Mouse (Mus musculus): ENCODE measurements at regions not wholly inside any gene's neighbourhood (a gene's known extent, or its start where the extent isn't known, plus 50 kb on each side); places are given as distances from the start of the nearest gene placed in this dataset.

DNA sequence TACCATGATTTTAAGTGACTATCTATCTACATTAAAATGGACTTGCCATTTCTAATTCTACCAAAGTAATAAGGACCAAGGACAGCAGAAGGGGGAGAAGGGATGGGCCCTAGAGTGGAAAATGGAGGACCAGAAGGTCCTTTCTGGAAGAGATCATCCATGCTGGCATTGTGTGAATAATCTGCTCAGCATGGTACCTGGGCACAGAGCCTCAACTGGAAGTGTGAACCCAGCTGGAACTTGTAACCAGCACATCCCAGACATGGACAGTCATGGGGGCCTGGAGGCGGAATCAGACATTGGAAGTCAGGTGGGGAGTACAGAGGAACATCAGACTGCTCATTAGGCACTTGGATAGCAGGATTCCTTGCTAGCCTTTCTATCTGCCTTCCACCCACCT, 963.3 kb downstream of the Fam19a2 start:
- Histone ChIP-seq H3K9ac (ENCODE audit: low read length) (no peak overlapping the region), H3K4me2 (ENCODE audit: low read length) (no peak overlapping the region)
- ATAC-seq (ENCODE audit: insufficient number of reproducible peaks, insufficient read depth, low FRiP score, low read depth): no peak

GRCm38 (mm10) chr10:124249358-124249757, 985.6 kb downstream of the Fam19a2 start:
- no peaks in the 10 kb centered on the region for H3K9me3 ChIP-seq (ENCODE audit: control insufficient read depth, low read length)
- H3K36me3 ChIP-seq (ENCODE audit: control insufficient read depth, insufficient read depth, low read length): no peaks in the 10 kb centered on the region
- WGBS: 31% methylated on average over 4 of the region's 4 CpGs
- no peak overlapping the region for H3K4me3 ChIP-seq (ENCODE audit: control insufficient read depth in 1 of 2, insufficient read depth in 1 of 2, low read depth in 1 of 2, low read length in 2 of 2)
- H3K9ac ChIP-seq (ENCODE audit: low read length): no peak overlapping the region
- no peak overlapping the region for H3K4me2 ChIP-seq (ENCODE audit: low read length)
- no peaks in the 10 kb centered on the region for H3K27me3 ChIP-seq (ENCODE audit: control insufficient read depth, insufficient read depth, low read length)
- no peak overlapping the region for H3K27ac ChIP-seq (replicated peaks in 1 of 2; ENCODE audit: control insufficient read depth in 1 of 2, insufficient read depth in 1 of 2, low read depth in 2 of 2, low read length in 2 of 2)
- no peak for ATAC-seq (ENCODE audit: insufficient number of reproducible peaks, insufficient read depth, low FRiP score, low read depth)
- no peaks in the 10 kb centered on the region for H3K4me1 ChIP-seq (ENCODE audit: control insufficient read depth in 2 of 2, insufficient read depth in 2 of 2, low read length in 2 of 2)

More for the DNA sequence above, 963.3 kb downstream of the Fam19a2 start:
- H3K36me3 ChIP-seq (ENCODE audit: control insufficient read depth, insufficient read depth, low read length): no peaks in the 10 kb centered on the region
- 83% methylated on average over 1 of the region's 1 CpGs for WGBS
- H3K9me3 ChIP-seq (ENCODE audit: control insufficient read depth, low read length): no peaks in the 10 kb centered on the region
- peaks cover 0 to 3% of the 10 kb centered on the region in 2 experiments; a peak in 1 of 4 replicates for H3K4me1 ChIP-seq (ENCODE audit: control insufficient read depth in 2 of 2, insufficient read depth in 2 of 2, low read length in 2 of 2)
- H3K27me3 ChIP-seq (ENCODE audit: control insufficient read depth, insufficient read depth, low read length): no peaks in the 10 kb centered on the region
- no peak overlapping the region for H3K27ac ChIP-seq (replicated peaks in 1 of 2; ENCODE audit: control insufficient read depth in 1 of 2, insufficient read depth in 1 of 2, low read depth in 2 of 2, low read length in 2 of 2)
- H3K4me3 ChIP-seq (ENCODE audit: control insufficient read depth in 1 of 2, insufficient read depth in 1 of 2, low read depth in 1 of 2, low read length in 2 of 2): no peak overlapping the region

- H3K9ac ChIP-seq (ENCODE audit: low read length): no peak overlapping the region
- H3K27me3 ChIP-seq (ENCODE audit: control insufficient read depth, insufficient read depth, low read length): no peaks in the 10 kb centered on the region
- no peaks in the 10 kb centered on the region for H3K4me1 ChIP-seq (ENCODE audit: control insufficient read depth in 2 of 2, insufficient read depth in 2 of 2, low read length in 2 of 2)
- no peaks in the 10 kb centered on the region for H3K9me3 ChIP-seq (ENCODE audit: control insufficient read depth, low read length)
- H3K4me3 ChIP-seq (ENCODE audit: control insufficient read depth in 1 of 2, insufficient read depth in 1 of 2, low read depth in 1 of 2, low read length in 2 of 2): no peak overlapping the region
- no peak overlapping the region for H3K27ac ChIP-seq (replicated peaks in 1 of 2; ENCODE audit: control insufficient read depth in 1 of 2, insufficient read depth in 1 of 2, low read depth in 2 of 2, low read length in 2 of 2)
- no peak overlapping the region for H3K4me2 ChIP-seq (ENCODE audit: low read length)
- H3K36me3 ChIP-seq (ENCODE audit: control insufficient read depth, insufficient read depth, low read length): no peaks in the 10 kb centered on the region
- ATAC-seq (ENCODE audit: insufficient number of reproducible peaks, insufficient read depth, low FRiP score, low read depth): no peak
- WGBS: 70% methylated on average over 4 of the region's 4 CpGs
These were observed 986.2 kb downstream of the Fam19a2 start for GRCm38 (mm10) chr10:124250004-124250403.

DNA sequence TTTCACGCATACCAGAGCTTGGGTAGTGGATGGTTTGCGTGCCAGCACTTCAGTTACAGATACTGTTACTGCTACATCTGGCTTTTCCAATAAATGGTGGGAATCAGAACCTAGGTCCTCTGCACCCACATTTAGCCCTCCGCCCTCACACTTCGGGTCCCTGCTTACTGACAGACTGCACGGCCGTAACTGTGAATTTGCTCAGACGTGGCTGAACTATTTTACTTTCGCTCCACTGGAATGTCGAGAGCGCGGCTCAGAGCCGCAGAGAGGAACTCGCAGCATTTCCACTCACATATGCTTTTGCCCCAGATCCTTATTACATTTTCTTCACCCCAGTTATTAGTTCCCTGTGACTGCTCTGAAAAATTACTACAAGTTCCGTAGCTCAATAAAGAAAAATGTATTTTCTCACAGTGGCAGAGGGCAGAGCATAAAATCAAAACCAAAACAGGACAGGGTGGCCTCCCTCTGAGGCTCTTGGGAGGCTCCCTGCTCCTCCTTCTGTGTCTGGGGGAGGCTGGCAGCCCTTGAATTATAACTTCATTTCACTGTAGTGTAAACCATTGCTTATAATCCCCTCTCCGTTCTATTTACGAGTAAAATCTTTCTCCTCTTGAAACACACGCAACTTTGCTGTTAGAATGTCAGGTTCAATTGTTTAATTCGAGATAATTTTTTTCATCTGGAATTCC, 1024.7 kb downstream of the Fam19a2 start:
- H3K4me2 ChIP-seq (ENCODE audit: low read length): peak overlapping the region; percentile 60
- 46% methylated on average over 18 of the region's 18 CpGs for WGBS
- no peaks in the 10 kb centered on the region for H3K27me3 ChIP-seq (ENCODE audit: control insufficient read depth, insufficient read depth, low read length)
- no peaks in the 10 kb centered on the region for H3K36me3 ChIP-seq (ENCODE audit: control insufficient read depth, insufficient read depth, low read length)
- H3K4me3 ChIP-seq (ENCODE audit: control insufficient read depth in 1 of 2, insufficient read depth in 1 of 2, low read depth in 1 of 2, low read length in 2 of 2): peak overlapping the region; percentile 34
- no peaks in the 10 kb centered on the region for H3K9me3 ChIP-seq (ENCODE audit: control insufficient read depth, low read length)
- H3K4me1 ChIP-seq (ENCODE audit: control insufficient read depth in 2 of 2, insufficient read depth in 2 of 2, low read length in 2 of 2): no peaks in the 10 kb centered on the region
- peak overlapping the region; percentile 46; the same call in 1 of the 2 replicates for H3K9ac ChIP-seq (ENCODE audit: low read length)
- no peak overlapping the region for H3K27ac ChIP-seq (replicated peaks in 1 of 2; ENCODE audit: control insufficient read depth in 1 of 2, insufficient read depth in 1 of 2, low read depth in 2 of 2, low read length in 2 of 2)
- ATAC-seq (ENCODE audit: insufficient number of reproducible peaks, insufficient read depth, low FRiP score, low read depth): no peak

- no peak overlapping the region for H3K4me2 ChIP-seq (ENCODE audit: low read length)
- no peaks in the 10 kb centered on the region for H3K9me3 ChIP-seq (ENCODE audit: control insufficient read depth, low read length)
- H3K27me3 ChIP-seq (ENCODE audit: control insufficient read depth, insufficient read depth, low read length): no peaks in the 10 kb centered on the region
- H3K4me1 ChIP-seq (ENCODE audit: control insufficient read depth in 2 of 2, insufficient read depth in 2 of 2, low read length in 2 of 2): no peaks in the 10 kb centered on the region
- H3K36me3 ChIP-seq (ENCODE audit: control insufficient read depth, insufficient read depth, low read length): no peaks in the 10 kb centered on the region
- WGBS: 72% methylated on average over 2 of the region's 2 CpGs
- H3K27ac ChIP-seq (replicated peaks in 1 of 2; ENCODE audit: control insufficient read depth in 1 of 2, insufficient read depth in 1 of 2, low read depth in 2 of 2, low read length in 2 of 2): no peak overlapping the region
- H3K9ac ChIP-seq (ENCODE audit: low read length): no peak overlapping the region
- H3K4me3 ChIP-seq (ENCODE audit: control insufficient read depth in 1 of 2, insufficient read depth in 1 of 2, low read depth in 1 of 2, low read length in 2 of 2): no peak overlapping the region
- no peak for ATAC-seq (ENCODE audit: insufficient number of reproducible peaks, insufficient read depth, low FRiP score, low read depth)
These were observed 1033.4 kb downstream of the Fam19a2 start for GRCm38 (mm10) chr10:124297198-124297677.

- H3K36me3 ChIP-seq (ENCODE audit: control insufficient read depth, insufficient read depth, low read length): no peaks in the 10 kb centered on the region
- H3K9me3 ChIP-seq (ENCODE audit: control insufficient read depth, low read length): no peaks in the 10 kb centered on the region
- no peak overlapping the region for H3K4me2 ChIP-seq (ENCODE audit: low read length)
- no peak for ATAC-seq (ENCODE audit: insufficient number of reproducible peaks, insufficient read depth, low FRiP score, low read depth)
- H3K4me3 ChIP-seq (ENCODE audit: control insufficient read depth in 1 of 2, insufficient read depth in 1 of 2, low read depth in 1 of 2, low read length in 2 of 2): no peak overlapping the region
- 77% methylated on average over 1 of the region's 1 CpGs for WGBS
- no peak overlapping the region for H3K27ac ChIP-seq (replicated peaks in 1 of 2; ENCODE audit: control insufficient read depth in 1 of 2, insufficient read depth in 1 of 2, low read depth in 2 of 2, low read length in 2 of 2)
- no peaks in the 10 kb centered on the region for H3K4me1 ChIP-seq (ENCODE audit: control insufficient read depth in 2 of 2, insufficient read depth in 2 of 2, low read length in 2 of 2)
- H3K27me3 ChIP-seq (ENCODE audit: control insufficient read depth, insufficient read depth, low read length): no peaks in the 10 kb centered on the region
- no peak overlapping the region for H3K9ac ChIP-seq (ENCODE audit: low read length)
These were observed 1040.9 kb downstream of the Fam19a2 start for GRCm38 (mm10) chr10:124304683-124305082.

GRCm38 (mm10) chr10:124305644-124306043, 1041.8 kb downstream of the Fam19a2 start:
- Histone ChIP-seq H3K4me3 (ENCODE audit: control insufficient read depth in 1 of 2, insufficient read depth in 1 of 2, low read depth in 1 of 2, low read length in 2 of 2) (no peak overlapping the region), H3K36me3 (ENCODE audit: control insufficient read depth, insufficient read depth, low read length) (no peaks in the 10 kb centered on the region), H3K9ac (ENCODE audit: low read length) (no peak overlapping the region), H3K27ac (replicated peaks in 1 of 2; ENCODE audit: control insufficient read depth in 1 of 2, insufficient read depth in 1 of 2, low read depth in 2 of 2, low read length in 2 of 2) (no peak overlapping the region), H3K4me1 (ENCODE audit: control insufficient read depth in 2 of 2, insufficient read depth in 2 of 2, low read length in 2 of 2) (no peaks in the 10 kb centered on the region), H3K4me2 (ENCODE audit: low read length) (no peak overlapping the region), H3K9me3 (ENCODE audit: control insufficient read depth, low read length) (no peaks in the 10 kb centered on the region), H3K27me3 (ENCODE audit: control insufficient read depth, insufficient read depth, low read length) (no peaks in the 10 kb centered on the region)
- no peak for ATAC-seq (ENCODE audit: insufficient number of reproducible peaks, insufficient read depth, low FRiP score, low read depth)
- WGBS: 83% methylated on average over 3 of the region's 3 CpGs

DNA sequence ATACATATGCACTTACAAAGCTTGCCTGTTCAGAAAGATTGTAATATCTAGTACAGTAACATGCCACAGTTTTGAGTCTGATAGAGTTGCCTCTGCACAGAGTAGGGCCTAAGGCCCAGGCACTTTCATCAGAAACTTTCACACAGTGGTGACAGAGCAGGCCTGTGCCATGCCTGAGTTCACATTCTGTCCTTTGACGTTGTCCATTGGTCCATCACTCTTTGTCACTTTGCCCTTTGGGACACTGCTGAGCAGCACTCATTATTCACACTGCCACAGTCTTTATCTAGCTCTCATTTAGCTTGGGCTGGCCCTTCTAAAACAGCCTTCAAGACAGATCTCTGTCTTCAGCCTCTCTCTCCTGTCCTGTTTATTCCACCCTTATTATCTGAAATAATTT, 1055.0 kb downstream of the Fam19a2 start:
- no peak overlapping the region for H3K4me3 ChIP-seq (ENCODE audit: control insufficient read depth in 1 of 2, insufficient read depth in 1 of 2, low read depth in 1 of 2, low read length in 2 of 2)

More for the DNA sequence above, 1055.0 kb downstream of the Fam19a2 start:
- no peak overlapping the region for H3K9ac ChIP-seq (ENCODE audit: low read length)
- 54% methylated on average over 1 of the region's 1 CpGs for WGBS
- no peak overlapping the region for H3K27ac ChIP-seq (replicated peaks in 1 of 2; ENCODE audit: control insufficient read depth in 1 of 2, insufficient read depth in 1 of 2, low read depth in 2 of 2, low read length in 2 of 2)
- no peaks in the 10 kb centered on the region for H3K27me3 ChIP-seq (ENCODE audit: control insufficient read depth, insufficient read depth, low read length)
- no peaks in the 10 kb centered on the region for H3K9me3 ChIP-seq (ENCODE audit: control insufficient read depth, low read length)
- ATAC-seq (ENCODE audit: insufficient number of reproducible peaks, insufficient read depth, low FRiP score, low read depth): no peak
- no peak overlapping the region for H3K4me2 ChIP-seq (ENCODE audit: low read length)
- H3K36me3 ChIP-seq (ENCODE audit: control insufficient read depth, insufficient read depth, low read length): no peaks in the 10 kb centered on the region
- H3K4me1 ChIP-seq (ENCODE audit: control insufficient read depth in 2 of 2, insufficient read depth in 2 of 2, low read length in 2 of 2): no peaks in the 10 kb centered on the region

All from heart, embryonic 14.5 days (tissue).